ENCODE assay signal across 16 mouse cellular contexts in the genomic region with DNA sequence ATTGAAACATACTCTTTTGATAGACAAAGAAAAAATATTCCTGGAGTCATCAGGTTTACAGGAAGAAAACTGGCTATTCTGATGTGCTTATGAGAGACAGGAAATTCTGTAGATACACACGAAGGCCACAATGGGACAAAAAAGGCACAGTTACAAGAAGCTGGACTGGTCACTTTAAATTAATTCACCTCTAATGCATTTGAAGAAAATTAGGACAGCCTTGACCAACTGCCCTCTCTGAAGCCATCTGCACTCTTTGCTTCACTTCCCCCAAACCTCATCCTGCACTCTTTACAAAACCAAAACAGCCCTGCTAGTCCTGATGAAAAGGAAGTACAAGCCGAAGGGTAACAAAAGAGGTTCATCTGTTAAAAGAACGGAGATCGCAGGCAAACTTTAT.
"Had no signal": no experiment of that assay in that cellular context is flagged by ENCODE, and none has a peak within 500 bp of the region (broad histone marks: within the 10 kb centered on the region; RNA-seq: fewer than 3 reads in every experiment).

No protein-coding gene starts in this region.

- H3K27me3 ChIP-seq: limb, embryonic 12.5 days; liver, embryonic 13.5 days; lung, embryonic 15.5 days; megakaryocyte, embryonic 14.5 days; midbrain, embryonic 15.5 days; neural tube, embryonic 12.5 days had no signal

- H3K27ac ChIP-seq: limb, embryonic 12.5 days; liver, embryonic 13.5 days; lung, embryonic 15.5 days; macrophage; midbrain, embryonic 15.5 days; neural tube, embryonic 12.5 days had no signal

- H3K4me1 ChIP-seq: limb, embryonic 12.5 days; liver, embryonic 13.5 days; lung, embryonic 15.5 days; megakaryocyte, embryonic 14.5 days; midbrain, embryonic 15.5 days; neural tube, embryonic 12.5 days had no signal

- H3K4me3 ChIP-seq: limb, embryonic 12.5 days; liver, embryonic 13.5 days; lung, embryonic 15.5 days; megakaryocyte, embryonic 14.5 days; midbrain, embryonic 15.5 days; neural tube, embryonic 12.5 days had no signal

- DNase-seq: kidney, postnatal 25 days; layer of hippocampus, adult 9-11 months; liver; liver, embryonic 13.5 days; liver, postnatal 0 days; lung, postnatal 14 days; right cerebral cortex, adult 18-20 months; right cerebral cortex, postnatal 25 days; thymus, postnatal 4 days had no signal

- H3K4me2 ChIP-seq: limb, embryonic 12.5 days; liver, embryonic 13.5 days; lung, embryonic 15.5 days; midbrain, embryonic 11.5 days; midbrain, embryonic 15.5 days; neural tube, embryonic 12.5 days had no signal

- H3K9me3 ChIP-seq: limb, embryonic 12.5 days; liver, embryonic 13.5 days; lung, embryonic 15.5 days; megakaryocyte, embryonic 14.5 days; midbrain, embryonic 15.5 days; neural tube, embryonic 12.5 days had no signal

- H3K36me3 ChIP-seq: limb, embryonic 12.5 days; liver, embryonic 13.5 days; lung, embryonic 15.5 days; midbrain, embryonic 15.5 days; neural tube, embryonic 12.5 days had no signal

- H3K9ac ChIP-seq: limb, embryonic 12.5 days; liver, embryonic 13.5 days; liver, postnatal 0 days; lung, embryonic 15.5 days; midbrain, embryonic 15.5 days; neural tube, embryonic 12.5 days had no signal

- ATAC-seq: liver, postnatal 0 days; midbrain, embryonic 15.5 days had no signal
